Mouse (Mus musculus): ENCODE data around the gene Mapk10.

- TF ChIP-seq KAT2A (IDR thresholded peaks at IDR 0.05; ENCODE audit: insufficient replicate concordance, low read length) (no peak), POLR2A (IDR thresholded peaks at IDR 0.05; ENCODE audit: low read depth, low read length) (no peak), CTCF (conservative IDR thresholded peaks at IDR 0.05 in 1 of 2, IDR thresholded peaks at IDR 0.05 in 1 of 2; ENCODE audit: low read depth in 2 of 2, low read length in 2 of 2) (no peak), MAX (IDR thresholded peaks at IDR 0.05; ENCODE audit: low read length) (no peak), TCF12 (IDR thresholded peaks at IDR 0.05; ENCODE audit: low read depth, low read length) (no peak), NELFE (IDR thresholded peaks at IDR 0.05; ENCODE audit: low read depth, low read length) (no peak), SMC3 (IDR thresholded peaks at IDR 0.05; ENCODE audit: low read depth, low read length) (no peak), ZNF384 (IDR thresholded peaks at IDR 0.05; ENCODE audit: low read depth, low read length) (no peak), E2F4 (IDR thresholded peaks at IDR 0.05; ENCODE audit: insufficient replicate concordance, low read depth, low read length) (no peak), EP300 (IDR thresholded peaks at IDR 0.05; ENCODE audit: low read length) (no peak), USF2 (conservative IDR thresholded peaks at IDR 0.05; ENCODE audit: low read depth, low read length) (no peak)
Measured at GRCm38 (mm10) chr5:102901176-102901575, 310.0 kb downstream of the Mapk10 start.
